Mouse (Mus musculus): ENCODE data around the gene Ptprn2.

Gene Ptprn2

GRCm38 (mm10) chr12:116642191-116642549 lies 156.7 kb downstream of the Ptprn2 start:
- no peak for DNase-seq (ENCODE audit: low spot score)

GRCm38 (mm10) chr12:116646771-116647170 lies 161.3 kb downstream of the Ptprn2 start:
- DNase-seq (ENCODE audit: low spot score), result no peak

- peak; percentile 37 for DNase-seq (ENCODE audit: low spot score)
Observed at GRCm38 (mm10) chr12:116648584-116649206, 163.2 kb downstream of the Ptprn2 start.

- DNase-seq (ENCODE audit: low spot score), result no peak
Observed at GRCm38 (mm10) chr12:116653684-116654083, 168.2 kb downstream of the Ptprn2 start.

GRCm38 (mm10) chr12:116660076-116660475 lies 174.6 kb downstream of the Ptprn2 start:
- peak; percentile 38 for DNase-seq (ENCODE audit: low spot score)

- DNase-seq (ENCODE audit: low spot score), result no peak
Observed at GRCm38 (mm10) chr12:116661018-116661417, 175.5 kb downstream of the Ptprn2 start.

GRCm38 (mm10) chr12:116677701-116678100 lies 192.2 kb downstream of the Ptprn2 start:
- DNase-seq (ENCODE audit: low spot score), result peak; percentile 48

- DNase-seq (ENCODE audit: low spot score), result no peak
Observed at GRCm38 (mm10) chr12:116689832-116690231, 204.3 kb downstream of the Ptprn2 start.

GRCm38 (mm10) chr12:116709535-116709934 lies 224.0 kb downstream of the Ptprn2 start:
- no peak for DNase-seq (ENCODE audit: low spot score)

GRCm38 (mm10) chr12:116710716-116711115 lies 225.2 kb downstream of the Ptprn2 start:
- DNase-seq (ENCODE audit: low spot score), result no peak

- no peak for DNase-seq (ENCODE audit: low spot score)
Observed at GRCm38 (mm10) chr12:116711133-116711532, 225.6 kb downstream of the Ptprn2 start.

GRCm38 (mm10) chr12:116713096-116713495 lies 227.6 kb downstream of the Ptprn2 start:
- DNase-seq (ENCODE audit: low spot score), result no peak

- no peak for DNase-seq (ENCODE audit: low spot score)
Observed at GRCm38 (mm10) chr12:116721062-116721461, 235.5 kb downstream of the Ptprn2 start.

- no peak for DNase-seq (ENCODE audit: low spot score)
Observed at GRCm38 (mm10) chr12:116740141-116740540, 254.6 kb downstream of the Ptprn2 start.

GRCm38 (mm10) chr12:116741300-116741699 lies 255.8 kb downstream of the Ptprn2 start:
- no peak for DNase-seq (ENCODE audit: low spot score)

GRCm38 (mm10) chr12:116746401-116746800 lies 260.9 kb downstream of the Ptprn2 start:
- no peak for DNase-seq (ENCODE audit: low spot score)

- no peak for DNase-seq (ENCODE audit: low spot score)
Observed at GRCm38 (mm10) chr12:116752784-116753183, 267.3 kb downstream of the Ptprn2 start.

GRCm38 (mm10) chr12:116763961-116764360 lies 278.4 kb downstream of the Ptprn2 start:
- no peak for DNase-seq (ENCODE audit: low spot score)

GRCm38 (mm10) chr12:116770911-116771310 lies 285.4 kb downstream of the Ptprn2 start:
- DNase-seq (ENCODE audit: low spot score), result no peak

GRCm38 (mm10) chr12:116771493-116771892 lies 286.0 kb downstream of the Ptprn2 start:
- no peak for DNase-seq (ENCODE audit: low spot score)

- DNase-seq (ENCODE audit: low spot score), result no peak
Observed at GRCm38 (mm10) chr12:116772081-116772566, 286.6 kb downstream of the Ptprn2 start.

GRCm38 (mm10) chr12:116773344-116773743 lies 287.8 kb downstream of the Ptprn2 start:
- DNase-seq (ENCODE audit: low spot score), result no peak

GRCm38 (mm10) chr12:116776447-116776846 lies 290.9 kb downstream of the Ptprn2 start:
- no peak for DNase-seq (ENCODE audit: low spot score)

All from left cerebral cortex, adult 11 months (tissue).